Mouse (Mus musculus): ENCODE data around the gene Prune1. TPM values are rescaled to one million over a fixed set of nuclear protein-coding genes. Genes with fewer than 3 reads are reported as not detected.
A peak's percentile ranks its signal among the peaks of the same experiment; 100 is the strongest.

The Prune1 gene
- 72.7 and 77.4 TPM in 2 replicates for total RNA-seq (2014; rRNA removed)
- 56.6 and 60.4 TPM in 2 replicates for polyA plus RNA-seq (2015; fragmentation: Nextera tagmentation; extraction: Ambion mirVana)

DNA sequence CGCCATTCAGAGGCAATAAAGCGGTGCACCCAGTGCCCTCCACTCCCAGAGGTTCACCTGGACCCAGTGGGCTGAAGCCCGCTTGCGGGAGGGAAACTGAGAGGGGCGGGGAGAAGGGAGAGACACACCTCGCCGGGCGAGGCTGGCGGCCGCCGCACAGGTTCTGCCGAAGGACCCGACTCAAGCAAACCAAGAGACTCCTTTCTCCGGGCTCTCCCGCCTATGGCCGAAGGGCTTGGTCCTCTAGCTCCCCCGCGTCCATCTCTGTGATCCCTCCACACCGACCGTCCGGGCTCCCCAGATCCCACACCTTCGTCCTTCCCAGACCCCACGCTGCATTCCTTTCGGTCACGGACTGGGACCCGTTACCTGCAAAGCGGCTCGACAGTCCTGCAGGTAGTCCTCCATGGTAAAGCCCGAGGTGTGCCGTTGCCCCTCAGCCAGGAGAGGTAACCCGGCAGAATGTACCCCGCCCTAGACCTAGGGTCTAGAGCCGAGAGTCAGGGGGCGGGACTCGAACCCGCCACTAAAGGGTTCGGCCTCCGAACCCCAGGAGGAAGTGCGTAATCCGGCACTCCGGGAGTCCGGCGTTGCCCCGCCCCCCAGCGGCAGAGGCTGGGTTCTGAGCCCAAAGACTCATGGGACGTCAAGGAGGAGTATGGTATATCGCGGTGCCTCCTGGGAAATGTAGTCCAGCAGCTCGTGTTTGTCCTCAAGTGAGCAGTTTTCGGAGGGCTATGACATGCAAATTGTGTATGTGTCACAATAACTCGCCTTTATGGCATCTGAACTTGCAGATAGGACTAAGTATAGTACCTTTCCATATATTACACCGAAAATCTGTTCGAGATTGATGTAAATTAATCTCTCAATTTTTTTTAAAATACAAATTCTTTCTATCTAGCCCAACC, at the start of gene Prune1, which contains the start of gene Mindy1:
TSS of gene Prune1 (minus strand) at position 861 of the 911 bp plus-strand sequence.
TSS of gene Mindy1 (plus strand) at position 130 of the 911 bp plus-strand sequence.
- H3K4me3 ChIP-seq (ENCODE audit: low read length), result peak within 1 kb of the TSS; percentile 70
- peak; percentile 59 for TF ChIP-seq CTCF (IDR thresholded peaks at IDR 0.05; ENCODE audit: low read depth)
- WGBS, result under 1% methylated on average over 53 of the region's 53 CpGs
- ATAC-seq (peak; percentile 92), DNase-seq (ENCODE audit: low spot score) (peak; percentile 99)
- peak within 1 kb of the TSS; percentile 90 for H3K27ac ChIP-seq
- peak within 1 kb of the TSS; percentile 86 for H3K4me2 ChIP-seq (ENCODE audit: low read depth, low read length)
- no peaks in the 10 kb centered on the region for H3K9me3 ChIP-seq (ENCODE audit: low read length)
- no peaks in the 10 kb centered on the region for H3K36me3 ChIP-seq (ENCODE audit: insufficient read depth, low read length)
- H3K27me3 ChIP-seq (ENCODE audit: insufficient read depth, low read length), result no peaks in the 10 kb centered on the region
- peak within 1 kb of the TSS; percentile 82 for H3K9ac ChIP-seq (replicated peaks; ENCODE audit: low read length)
- H3K4me1 ChIP-seq (ENCODE audit: insufficient read depth, low read length), result peaks cover 6% of the 10 kb centered on the region; the same call in 1 of the 2 replicates

DNA sequence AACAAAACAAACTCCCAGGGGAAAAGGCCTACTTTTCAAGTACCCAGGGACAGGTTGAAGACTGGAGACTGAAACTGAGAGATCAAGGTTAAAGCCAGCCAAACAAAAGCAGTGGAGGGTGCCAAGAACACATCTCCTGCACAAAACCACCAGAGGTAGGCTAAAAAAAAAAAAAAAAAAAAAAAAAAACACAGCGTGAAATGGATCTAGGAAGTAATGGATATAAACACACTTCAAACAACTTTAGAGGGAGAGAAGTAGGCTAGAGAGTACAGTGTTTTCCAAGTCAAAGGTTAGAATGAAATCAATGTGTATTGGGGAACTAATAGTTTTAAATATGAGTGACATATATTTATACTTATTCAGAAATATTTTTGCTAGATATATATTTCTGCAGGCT, 49.7 kb upstream of the Prune1 start:
- H3K9ac ChIP-seq (replicated peaks; ENCODE audit: low read length), result no peak overlapping the region
- H3K36me3 ChIP-seq (ENCODE audit: insufficient read depth, low read length), result peaks cover 48% of the 10 kb centered on the region
- no peaks in the 10 kb centered on the region for H3K9me3 ChIP-seq (ENCODE audit: low read length)
- ATAC-seq (no peak), DNase-seq (ENCODE audit: low spot score) (no peak)
- H3K27ac ChIP-seq, result no peak overlapping the region
- no peak for TF ChIP-seq CTCF (IDR thresholded peaks at IDR 0.05; ENCODE audit: low read depth)
- 75% methylated on average over 1 of the region's 1 CpGs for WGBS
- H3K4me1 ChIP-seq (ENCODE audit: insufficient read depth, low read length), result no peaks in the 10 kb centered on the region
- no peak overlapping the region for H3K4me3 ChIP-seq (ENCODE audit: low read length)
- no peak overlapping the region for H3K4me2 ChIP-seq (ENCODE audit: low read depth, low read length)
- H3K27me3 ChIP-seq (ENCODE audit: insufficient read depth, low read length), result no peaks in the 10 kb centered on the region

DNA sequence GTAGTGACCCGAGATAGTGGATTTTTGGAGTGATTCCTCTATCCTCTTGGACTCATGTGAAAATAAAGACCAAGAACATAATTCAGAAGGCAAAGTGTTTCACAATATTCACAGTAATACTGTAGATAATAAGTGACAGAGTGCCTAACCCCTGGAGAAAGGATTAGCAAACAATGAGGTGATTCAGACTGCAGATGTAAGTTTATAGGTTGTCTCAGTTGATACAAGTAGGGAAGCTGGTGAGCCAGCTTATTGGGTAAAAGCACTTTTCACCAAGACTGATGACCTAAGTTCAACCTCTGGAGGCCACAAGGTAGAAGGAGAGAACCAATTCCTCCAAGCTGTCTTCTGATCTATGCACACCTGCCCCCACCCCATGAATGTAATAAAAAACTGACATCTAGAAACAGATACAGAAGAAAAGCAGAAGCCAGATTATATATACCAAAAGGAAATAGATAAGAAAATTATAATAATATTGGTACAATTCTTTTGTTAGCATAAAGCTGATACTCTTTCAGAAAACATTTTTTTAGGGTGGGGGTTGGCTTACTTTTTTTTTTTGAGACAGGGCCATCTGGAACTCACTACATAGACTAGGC, 47.0 kb upstream of the Prune1 start:
- Histone ChIP-seq H3K4me3 (ENCODE audit: low read length) (no peak overlapping the region), H3K9me3 (ENCODE audit: low read length) (no peaks in the 10 kb centered on the region), H3K27ac (no peak overlapping the region), H3K36me3 (ENCODE audit: insufficient read depth, low read length) (peaks cover 60% of the 10 kb centered on the region), H3K4me1 (ENCODE audit: insufficient read depth, low read length) (no peaks in the 10 kb centered on the region), H3K4me2 (ENCODE audit: low read depth, low read length) (no peak overlapping the region), H3K27me3 (ENCODE audit: insufficient read depth, low read length) (no peaks in the 10 kb centered on the region), H3K9ac (replicated peaks; ENCODE audit: low read length) (no peak overlapping the region)
- ATAC-seq (no peak), DNase-seq (ENCODE audit: low spot score) (no peak)
- TF ChIP-seq CTCF (IDR thresholded peaks at IDR 0.05; ENCODE audit: low read depth), result no peak
- 92% methylated on average over 1 of the region's 1 CpGs for WGBS

DNA sequence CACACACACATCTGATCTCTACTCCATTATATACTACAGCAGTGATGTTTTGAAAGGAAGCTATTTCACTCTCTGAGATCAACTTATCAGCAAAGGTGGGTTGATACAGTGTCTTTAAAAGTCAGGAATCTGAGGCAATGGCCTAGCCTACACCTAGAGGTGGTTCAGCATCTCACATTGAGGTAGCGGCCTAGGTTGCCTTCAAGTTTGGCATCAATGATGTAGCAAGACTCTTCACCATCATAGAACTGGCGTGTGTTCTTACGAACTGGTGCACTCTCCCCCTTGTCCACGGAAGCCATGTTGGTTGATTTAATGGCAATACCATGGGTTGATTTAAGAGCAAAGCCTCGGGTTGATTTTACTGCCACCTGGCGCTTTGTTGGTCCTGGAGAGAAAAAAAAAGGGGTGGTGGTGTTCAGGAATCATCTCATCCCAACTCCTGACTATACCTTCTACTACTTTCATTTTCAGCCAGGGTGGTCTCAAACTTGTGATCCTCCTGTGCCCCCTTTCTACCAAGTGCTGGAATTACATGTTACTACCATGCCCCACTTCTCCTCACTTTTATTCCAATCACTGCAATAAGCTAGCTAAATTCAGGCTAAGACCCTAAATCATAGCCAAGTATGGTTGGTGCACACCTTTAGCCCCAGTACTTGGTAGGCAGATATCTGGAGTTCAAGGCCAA, 42.7 kb upstream of the Prune1 start:
- no peak overlapping the region for H3K4me2 ChIP-seq (ENCODE audit: low read depth, low read length)
- H3K36me3 ChIP-seq (ENCODE audit: insufficient read depth, low read length), result peaks cover 75% of the 10 kb centered on the region
- H3K4me3 ChIP-seq (ENCODE audit: low read length), result no peak overlapping the region
- H3K27ac ChIP-seq, result no peak overlapping the region
- ATAC-seq (no peak), DNase-seq (ENCODE audit: low spot score) (no peak)
- H3K9me3 ChIP-seq (ENCODE audit: low read length), result no peaks in the 10 kb centered on the region
- H3K27me3 ChIP-seq (ENCODE audit: insufficient read depth, low read length), result no peaks in the 10 kb centered on the region
- 94% methylated on average over 6 of the region's 6 CpGs for WGBS
- TF ChIP-seq CTCF (IDR thresholded peaks at IDR 0.05; ENCODE audit: low read depth), result peak; percentile 48
- H3K4me1 ChIP-seq (ENCODE audit: insufficient read depth, low read length), result no peaks in the 10 kb centered on the region
- no peak overlapping the region for H3K9ac ChIP-seq (replicated peaks; ENCODE audit: low read length)

DNA sequence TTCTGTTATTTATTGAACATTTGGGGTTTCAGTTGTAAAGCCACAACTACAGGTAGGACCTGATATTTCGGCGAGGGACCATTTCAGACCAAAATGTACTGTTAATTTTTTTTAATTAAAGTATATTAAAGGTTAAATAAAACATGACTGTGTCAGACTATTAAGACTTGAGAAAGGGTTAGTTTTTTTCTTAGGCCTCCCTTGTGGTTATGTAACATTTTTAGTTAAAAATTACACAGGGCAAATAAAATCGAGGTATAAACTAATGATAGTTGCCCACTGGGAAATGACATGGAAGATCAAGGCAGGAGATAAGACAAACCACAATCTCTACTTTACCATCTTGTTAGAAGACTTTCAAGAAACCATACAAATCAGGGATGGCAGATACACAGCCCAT, 41.6 kb upstream of the Prune1 start:
- no peak for TF ChIP-seq CTCF (IDR thresholded peaks at IDR 0.05; ENCODE audit: low read depth)
- ATAC-seq (no peak), DNase-seq (ENCODE audit: low spot score) (no peak)
- Histone ChIP-seq H3K9ac (replicated peaks; ENCODE audit: low read length) (no peak overlapping the region), H3K4me3 (ENCODE audit: low read length) (no peak overlapping the region), H3K4me2 (ENCODE audit: low read depth, low read length) (no peak overlapping the region), H3K4me1 (ENCODE audit: insufficient read depth, low read length) (no peaks in the 10 kb centered on the region), H3K27ac (no peak overlapping the region), H3K36me3 (ENCODE audit: insufficient read depth, low read length) (peaks cover 69% of the 10 kb centered on the region), H3K9me3 (ENCODE audit: low read length) (no peaks in the 10 kb centered on the region), H3K27me3 (ENCODE audit: insufficient read depth, low read length) (no peaks in the 10 kb centered on the region)
- WGBS, result 91% methylated on average over 3 of the region's 3 CpGs

DNA sequence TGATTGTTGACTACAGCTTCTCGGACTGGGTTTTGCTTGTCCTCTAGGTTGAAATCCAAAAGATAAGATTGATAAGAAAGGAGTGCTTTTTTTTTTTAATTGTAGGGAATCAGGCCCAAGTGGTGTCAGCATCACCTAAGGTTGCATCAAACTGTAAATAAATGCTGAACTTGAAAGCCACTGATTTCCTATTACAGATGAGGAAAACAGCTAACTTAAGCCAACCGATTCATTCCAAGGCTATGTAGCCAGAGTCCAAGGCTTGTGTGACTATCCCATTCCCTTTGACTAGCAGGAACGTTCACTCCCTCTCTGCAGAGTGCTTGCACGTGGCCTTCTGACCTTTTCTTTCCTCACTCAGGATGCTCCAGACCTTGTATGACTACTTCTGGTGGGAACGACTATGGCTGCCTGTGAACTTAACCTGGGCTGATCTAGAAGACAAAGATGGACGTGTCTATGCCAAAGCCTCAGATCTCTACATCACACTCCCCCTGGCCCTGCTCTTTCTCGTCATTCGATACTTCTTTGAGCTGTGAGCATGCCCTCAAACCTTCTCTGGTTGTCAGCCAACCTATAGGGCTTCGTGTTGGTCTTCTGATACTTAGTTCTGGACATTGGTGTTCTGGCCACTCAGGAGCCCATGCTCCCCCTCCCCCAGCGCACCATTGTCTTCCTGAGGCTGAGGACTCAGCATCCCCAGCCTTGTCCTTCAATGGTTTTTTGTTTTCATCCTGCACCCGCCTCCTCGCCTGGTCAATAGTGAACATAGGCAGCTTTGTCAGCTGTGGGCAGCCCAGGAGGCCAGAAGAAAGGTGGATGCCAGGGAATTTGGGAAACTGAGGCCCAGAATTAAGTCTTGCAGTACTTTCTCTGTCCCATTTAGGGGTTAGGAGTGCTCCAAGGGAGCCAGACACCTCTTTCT, 38.1 kb upstream of the Prune1 start:
- ATAC-seq, result no peak
- 67% methylated on average over 12 of the region's 12 CpGs for WGBS
- no peak for TF ChIP-seq CTCF (IDR thresholded peaks at IDR 0.05; ENCODE audit: low read depth)
- no peak overlapping the region for H3K4me3 ChIP-seq (ENCODE audit: low read length)
- no peak overlapping the region for H3K9ac ChIP-seq (replicated peaks; ENCODE audit: low read length)
- no peaks in the 10 kb centered on the region for H3K27me3 ChIP-seq (ENCODE audit: insufficient read depth, low read length)
- no peak overlapping the region for H3K27ac ChIP-seq
- H3K4me2 ChIP-seq (ENCODE audit: low read depth, low read length), result no peak overlapping the region
- H3K4me1 ChIP-seq (ENCODE audit: insufficient read depth, low read length), result no peaks in the 10 kb centered on the region
- H3K9me3 ChIP-seq (ENCODE audit: low read length), result no peaks in the 10 kb centered on the region
- DNase-seq (ENCODE audit: low spot score), result no peak
- H3K36me3 ChIP-seq (ENCODE audit: insufficient read depth, low read length), result peaks cover 39% of the 10 kb centered on the region
